Mouse (Mus musculus): ENCODE measurements at regions not wholly inside any gene's neighbourhood (a gene's known extent, or its start where the extent isn't known, plus 50 kb on each side); places are given as distances from the start of the nearest gene placed in this dataset.

DNA sequence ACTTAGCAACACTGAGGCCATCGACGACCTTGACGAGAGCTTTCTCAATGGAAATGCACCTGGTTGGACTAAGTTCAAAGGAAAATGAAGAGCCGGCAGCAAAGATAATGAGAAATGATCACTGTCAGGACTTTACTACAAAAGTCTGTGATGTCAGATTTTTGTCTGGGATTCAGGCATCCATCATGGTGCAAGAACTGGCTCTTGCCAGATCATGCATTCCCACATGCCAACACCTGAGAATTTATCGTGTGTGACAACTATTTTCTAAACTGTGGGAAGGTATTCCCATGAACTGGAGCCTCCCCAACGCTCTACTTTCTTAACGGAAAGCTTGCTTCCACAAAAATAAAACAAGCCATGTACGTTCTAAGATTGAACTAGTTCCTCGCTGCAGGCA, 58.1 kb downstream of the Irx6 start:
- DNase-seq (ENCODE audit: low spot score) = no peak

DNA sequence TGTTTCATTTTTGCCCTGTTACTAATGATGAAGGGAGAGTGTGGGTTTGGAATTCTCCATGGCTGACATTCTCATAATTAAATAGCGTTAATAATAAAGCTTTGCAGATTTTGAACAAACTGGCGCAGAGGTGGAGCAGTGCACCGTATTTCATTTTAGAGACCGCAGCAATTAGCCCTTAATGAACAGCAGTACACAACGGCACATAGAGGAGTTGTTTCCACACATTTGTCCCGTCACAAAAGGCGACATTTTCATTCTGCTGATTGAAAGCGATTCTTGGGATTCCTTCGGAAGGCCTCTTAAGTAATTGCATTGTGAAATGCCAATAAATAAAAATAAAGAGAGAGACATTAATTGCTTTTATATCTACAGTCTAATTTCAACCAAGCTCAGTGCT, 61.6 kb downstream of the Irx6 start:
- no peak for DNase-seq (ENCODE audit: low spot score)

DNA sequence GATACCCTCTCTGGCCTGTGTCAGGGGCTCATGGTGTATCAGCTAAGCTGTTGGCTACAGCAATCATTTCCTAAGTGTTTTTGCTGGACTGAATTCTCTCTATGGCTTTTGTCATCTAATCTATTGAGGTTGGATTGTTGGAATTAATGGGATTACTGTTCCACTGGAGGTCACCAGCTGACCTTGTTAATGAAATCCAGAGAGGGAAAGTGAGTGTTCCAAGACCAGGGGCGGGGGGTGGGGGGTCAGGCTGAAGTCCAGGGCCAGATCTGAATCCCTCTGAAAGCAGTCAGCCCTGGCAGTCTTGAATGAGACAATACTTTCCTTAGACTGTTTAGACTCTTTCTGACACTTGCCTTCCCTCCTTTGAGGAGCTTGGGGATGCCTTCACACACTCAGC, 64.0 kb downstream of the Irx6 start:
- no peak for DNase-seq (ENCODE audit: low spot score)

GRCm38 (mm10) chr8:92740286-92740808, 66.3 kb downstream of the Irx6 start:
- DNase-seq (ENCODE audit: low spot score) = no peak

GRCm38 (mm10) chr8:92741836-92742235, 67.7 kb downstream of the Irx6 start:
- no peak for DNase-seq (ENCODE audit: low spot score)

DNA sequence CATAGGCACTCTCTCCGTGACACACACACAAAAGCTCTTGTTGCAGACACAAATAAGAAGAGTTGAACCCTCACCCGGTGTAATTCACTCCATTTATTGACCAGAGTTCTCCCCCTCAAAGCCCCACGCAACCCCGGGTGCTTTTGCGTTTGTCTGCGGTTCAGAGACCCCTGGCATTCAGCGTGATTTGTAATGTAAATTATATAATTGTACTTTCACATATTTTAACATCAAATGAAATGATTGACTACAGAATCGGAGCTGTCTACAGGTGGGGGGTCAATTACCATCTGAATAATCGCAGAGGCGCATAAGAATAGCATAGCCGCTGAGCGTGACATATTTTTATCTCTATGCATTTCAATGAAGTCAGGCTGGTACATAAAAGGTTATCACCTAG, 69.0 kb downstream of the Irx6 start:
- DNase-seq (ENCODE audit: low spot score) = no peak

GRCm38 (mm10) chr8:92747086-92747485, 73.0 kb downstream of the Irx6 start:
- no peak for DNase-seq (ENCODE audit: low spot score)

DNA sequence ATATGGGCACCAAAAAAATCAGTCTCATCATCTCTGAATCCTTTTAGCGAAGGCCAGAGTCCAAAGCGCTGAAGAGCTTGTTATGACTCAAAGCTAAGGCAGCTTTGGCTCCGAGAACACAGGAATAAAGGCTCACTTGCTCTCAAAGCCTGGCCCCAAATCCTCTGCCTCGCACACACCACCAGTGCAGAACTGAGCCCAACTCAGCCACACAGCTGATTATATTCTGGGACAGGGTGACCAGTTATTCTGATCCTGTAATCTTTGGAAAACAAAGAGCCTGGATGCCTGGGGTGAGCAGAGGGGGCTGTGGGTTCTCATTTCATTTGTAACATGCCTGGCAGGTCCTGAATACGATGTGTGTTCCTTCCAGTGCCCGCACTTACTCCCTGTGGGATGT, 73.9 kb downstream of the Irx6 start:
- DNase-seq (ENCODE audit: low spot score) = no peak

GRCm38 (mm10) chr8:92759848-92760247, 67.2 kb upstream of the Mmp2 start:
- no peak for DNase-seq (ENCODE audit: low spot score)

DNA sequence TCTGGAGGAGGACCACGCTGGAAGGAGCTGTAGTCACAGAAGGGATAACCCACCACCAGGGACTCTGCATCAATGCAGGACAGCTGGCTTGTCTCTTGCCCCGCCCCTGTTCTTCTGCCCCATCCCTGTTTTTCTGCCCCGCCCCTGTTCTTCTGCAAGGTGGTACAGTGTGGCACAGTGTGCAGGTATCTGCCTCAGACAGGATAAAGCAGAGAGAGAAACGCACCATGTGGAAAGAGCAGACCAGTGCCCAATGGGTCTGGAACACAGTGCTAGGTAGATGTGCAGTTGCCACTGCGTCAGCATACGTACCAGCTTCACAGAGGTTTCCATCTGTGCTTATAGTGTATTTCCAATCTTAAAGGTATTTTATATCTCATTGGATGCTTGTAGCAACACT, 66.2 kb upstream of the Mmp2 start:
- no peak for DNase-seq (ENCODE audit: low spot score)

DNA sequence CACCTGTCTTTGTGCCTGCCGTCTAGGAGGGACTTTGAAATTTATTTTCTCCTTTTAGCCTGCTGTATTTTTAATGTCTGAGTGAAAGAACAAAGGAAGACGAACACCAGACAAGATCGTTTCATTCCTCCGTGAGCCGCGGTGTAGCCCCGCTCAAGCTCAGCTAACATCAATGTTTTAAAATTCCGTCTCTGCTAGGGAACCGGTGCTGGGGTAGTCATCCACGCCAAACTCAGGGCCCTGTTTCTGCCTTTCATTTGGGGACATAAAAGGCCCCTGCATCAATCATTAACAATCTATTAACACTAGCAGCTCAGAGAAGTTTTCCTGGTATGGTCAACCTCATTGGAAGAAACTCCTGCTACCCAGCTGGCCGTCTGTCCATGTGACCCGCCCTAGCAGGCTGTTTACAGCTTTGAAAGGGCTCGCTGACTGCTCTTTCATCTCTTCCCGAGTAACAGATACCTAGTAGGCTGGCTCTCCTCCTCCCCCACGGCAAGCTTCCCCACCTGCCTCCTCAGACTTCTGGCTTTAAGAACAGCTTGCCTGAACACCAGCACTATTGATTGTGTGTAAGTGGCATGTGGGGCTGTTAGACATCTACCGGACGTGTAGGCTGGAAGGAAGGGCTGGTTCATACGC, 65.0 kb upstream of the Mmp2 start:
- peak; percentile 14 for DNase-seq (ENCODE audit: low spot score)

DNA sequence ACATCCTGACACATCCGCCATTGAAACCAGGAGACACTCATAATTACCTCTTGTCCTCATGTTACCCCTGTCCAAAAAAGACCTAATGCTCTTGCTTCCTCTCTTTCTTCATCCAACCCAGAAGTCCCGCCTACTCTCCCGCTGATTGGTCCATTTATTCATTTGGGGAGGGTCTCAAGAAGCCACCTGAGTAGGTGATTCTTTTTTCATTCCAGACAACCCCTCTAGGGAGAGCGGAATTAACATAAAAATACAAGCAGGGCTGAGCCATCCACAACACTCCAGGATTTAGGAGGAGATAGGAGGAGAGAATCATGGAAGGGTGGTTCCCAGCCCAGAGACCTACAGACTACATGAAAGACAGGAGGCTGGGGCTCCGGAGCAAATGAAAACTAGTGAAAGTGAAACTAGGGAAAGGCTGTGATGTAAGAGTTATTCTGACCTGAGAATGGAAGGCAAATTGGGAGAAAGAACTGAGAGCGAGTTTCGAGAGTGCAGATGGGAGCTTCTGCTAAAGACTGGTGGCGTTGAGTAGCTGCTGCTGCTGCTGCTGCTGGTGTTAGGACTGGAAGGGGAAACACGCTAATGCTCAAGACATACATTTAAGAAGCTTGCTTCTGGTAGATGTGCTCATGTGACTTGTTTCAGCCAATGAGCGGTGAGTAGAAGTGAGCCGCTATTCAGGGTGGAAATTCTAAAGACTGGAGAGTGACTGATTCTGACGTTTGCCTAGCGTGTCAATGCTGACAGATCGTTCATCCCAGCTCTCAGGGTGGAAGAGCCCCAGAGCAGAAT, 55.0 kb upstream of the Mmp2 start:
- DNase-seq (ENCODE audit: low spot score) = no peak

DNA sequence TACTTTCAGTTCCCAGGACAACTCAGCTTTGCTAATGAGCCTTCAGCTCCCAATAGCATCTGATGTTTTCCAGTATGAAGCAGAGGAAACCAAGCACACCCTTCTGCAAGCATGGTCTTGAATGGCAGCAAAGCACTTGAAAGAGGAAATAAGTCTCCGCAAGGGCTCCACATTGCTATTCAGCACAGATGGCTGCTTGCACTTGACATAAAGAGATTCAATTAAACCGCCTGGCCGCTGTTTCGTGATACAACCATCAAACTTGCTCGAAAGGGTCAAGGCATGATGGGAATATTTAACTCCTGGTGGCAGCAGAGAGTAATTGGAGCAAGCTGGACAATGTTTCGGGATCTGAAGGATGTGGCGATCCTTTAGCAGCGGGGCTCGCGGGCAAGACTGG, 54.3 kb upstream of the Mmp2 start:
- no peak for DNase-seq (ENCODE audit: low spot score)

DNA sequence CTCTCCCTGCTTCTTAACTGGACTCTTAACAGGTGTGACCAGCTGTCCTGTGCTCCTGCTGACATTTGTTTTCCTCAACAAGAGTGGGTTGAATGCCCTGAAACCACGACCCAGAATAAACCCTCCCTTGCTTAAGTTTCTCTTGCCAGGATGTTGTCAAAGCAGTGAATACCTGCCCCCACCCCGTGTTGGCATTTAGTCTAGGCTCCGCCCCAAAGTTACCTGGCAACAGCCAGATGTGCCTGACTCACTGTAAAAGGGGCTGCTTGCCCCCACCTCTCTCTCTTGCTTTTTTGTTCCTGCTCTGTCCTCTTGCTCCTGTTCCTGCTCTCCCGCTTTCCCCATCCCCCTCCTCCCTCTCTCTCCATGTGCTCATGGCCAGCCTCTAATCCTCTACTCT, 51.9 kb upstream of the Mmp2 start:
- no peak for DNase-seq (ENCODE audit: low spot score)

GRCm38 (mm10) chr8:92777106-92777505, 50.0 kb upstream of the Mmp2 start:
- no peak for DNase-seq (ENCODE audit: low spot score)

All from testis, postnatal 14 days (tissue).